Mouse (Mus musculus) lung, postnatal 10 days (tissue): ENCODE data around the gene Nxn.

Experiments
- DNase-seq: peaks from one replicate; pipeline ENCODE4 v3.0.0; 2021

Gene Nxn

GRCm38 (mm10) chr11:76328084-76328483 lies 70.9 kb downstream of the Nxn start:
- no peak for DNase-seq

DNA sequence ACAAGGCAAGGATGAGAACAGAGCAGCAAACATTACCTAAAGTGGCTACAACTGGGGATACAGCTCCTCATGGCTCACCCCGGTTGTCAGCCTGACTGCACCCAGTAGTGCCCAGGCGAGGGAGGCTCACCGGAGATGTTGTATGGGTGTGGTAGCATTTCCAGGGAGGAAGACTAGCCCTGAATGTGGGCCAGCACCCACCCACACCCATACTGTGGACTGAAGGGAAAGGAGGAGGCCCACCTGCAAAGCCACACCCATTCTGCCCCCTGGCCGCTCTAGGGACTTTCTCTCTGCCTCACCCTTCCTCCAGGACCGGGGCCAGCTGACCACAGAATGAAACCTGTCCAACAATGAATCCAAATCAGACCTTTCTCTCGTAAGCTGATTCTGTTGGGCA lies 72.3 kb downstream of the Nxn start:
- DNase-seq: no peak

GRCm38 (mm10) chr11:76326051-76326450 lies 72.9 kb downstream of the Nxn start:
- DNase-seq: no peak

- DNase-seq: no peak
Observed at GRCm38 (mm10) chr11:76324801-76325200, 74.1 kb downstream of the Nxn start.

DNA sequence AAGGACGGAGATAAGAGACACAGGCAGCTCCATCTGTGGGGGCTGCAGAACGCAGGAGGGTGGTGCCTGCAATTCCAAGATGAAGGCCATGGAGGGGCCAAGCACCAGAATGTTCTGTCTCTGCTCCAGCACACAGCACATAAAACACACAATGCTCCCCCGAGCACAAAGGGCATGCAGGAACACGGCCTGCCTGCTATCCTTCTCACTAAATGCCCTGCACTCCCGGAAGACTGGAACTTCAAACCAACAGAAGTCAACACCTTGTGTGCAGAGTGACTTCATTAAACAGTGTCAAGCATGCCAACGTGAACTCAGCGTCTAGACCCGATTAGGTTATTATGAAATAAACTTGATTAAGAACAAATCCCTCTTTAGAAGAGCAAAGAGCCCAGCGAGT lies 74.7 kb downstream of the Nxn start:
- no peak for DNase-seq

DNA sequence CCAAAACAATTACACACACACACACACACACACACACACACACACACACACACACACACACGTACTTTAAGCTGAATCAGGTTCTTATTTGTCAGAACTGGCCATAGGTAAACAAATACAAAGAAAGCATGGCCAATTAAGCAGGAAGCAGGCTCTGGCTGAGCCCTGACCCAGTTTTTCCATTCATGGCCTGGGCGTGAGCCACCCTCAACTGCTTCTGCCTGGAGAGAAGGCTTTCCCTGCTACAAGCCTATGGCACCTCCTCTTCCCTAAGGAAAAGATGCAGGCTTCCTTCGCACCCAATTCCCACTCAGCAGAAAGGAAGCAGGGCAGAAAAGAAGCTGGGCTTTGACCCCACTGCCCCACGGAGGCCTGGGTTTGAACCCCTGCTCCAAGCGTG lies 76.0 kb downstream of the Nxn start:
- peak; percentile 55 for DNase-seq

- DNase-seq: no peak
Observed at GRCm38 (mm10) chr11:76322081-76322480, 76.9 kb downstream of the Nxn start.

DNA sequence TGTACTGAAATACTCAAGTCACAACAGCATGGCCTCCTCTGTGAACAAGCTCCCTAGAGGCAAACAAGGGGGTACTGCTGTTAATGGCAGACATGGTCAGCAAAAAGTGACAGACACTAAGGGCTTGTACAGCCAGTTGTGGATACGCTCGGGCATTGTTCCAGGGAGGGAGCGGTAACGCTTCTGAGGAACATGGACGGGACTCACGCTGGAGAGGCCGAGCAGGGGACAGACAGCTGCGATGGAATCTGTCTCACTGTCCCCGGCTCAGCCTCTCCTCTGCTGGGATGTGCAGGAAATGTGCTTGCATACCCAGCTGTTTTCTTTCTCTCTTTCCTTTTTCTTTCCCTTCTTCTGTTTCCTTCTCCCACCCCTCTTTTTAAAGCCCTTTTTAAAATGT lies 78.5 kb downstream of the Nxn start:
- DNase-seq: peak; percentile 39

GRCm38 (mm10) chr11:76319714-76320435 lies 79.1 kb downstream of the Nxn start:
- DNase-seq: no peak

DNA sequence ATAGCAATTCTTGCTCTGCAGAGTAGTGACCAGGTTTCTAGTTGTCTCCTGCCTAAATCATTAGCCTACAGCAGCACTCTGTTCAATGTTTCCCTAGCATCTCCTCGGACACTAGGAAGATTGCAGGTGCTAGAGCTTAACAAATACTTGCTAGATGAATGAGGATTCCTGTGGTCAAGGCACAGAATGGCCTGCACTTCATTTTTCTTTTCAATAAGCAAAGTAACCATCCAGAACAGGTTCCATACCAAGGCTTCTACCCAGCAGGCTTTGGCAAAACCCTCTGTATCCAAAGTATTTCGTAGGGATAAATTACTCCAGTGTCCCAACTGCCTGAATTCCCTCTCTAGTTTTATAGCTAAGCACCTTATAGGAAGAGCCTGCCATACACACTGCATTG lies 81.0 kb downstream of the Nxn start:
- DNase-seq: no peak

- DNase-seq: no peak
Observed at GRCm38 (mm10) chr11:76315785-76316444, 83.0 kb downstream of the Nxn start.

GRCm38 (mm10) chr11:76314741-76315140 lies 84.2 kb downstream of the Nxn start:
- DNase-seq: no peak

- no peak for DNase-seq
Observed at GRCm38 (mm10) chr11:76314140-76314539, 84.8 kb downstream of the Nxn start.

- no peak for DNase-seq
Observed at GRCm38 (mm10) chr11:76312805-76313204, 86.1 kb downstream of the Nxn start.

DNA sequence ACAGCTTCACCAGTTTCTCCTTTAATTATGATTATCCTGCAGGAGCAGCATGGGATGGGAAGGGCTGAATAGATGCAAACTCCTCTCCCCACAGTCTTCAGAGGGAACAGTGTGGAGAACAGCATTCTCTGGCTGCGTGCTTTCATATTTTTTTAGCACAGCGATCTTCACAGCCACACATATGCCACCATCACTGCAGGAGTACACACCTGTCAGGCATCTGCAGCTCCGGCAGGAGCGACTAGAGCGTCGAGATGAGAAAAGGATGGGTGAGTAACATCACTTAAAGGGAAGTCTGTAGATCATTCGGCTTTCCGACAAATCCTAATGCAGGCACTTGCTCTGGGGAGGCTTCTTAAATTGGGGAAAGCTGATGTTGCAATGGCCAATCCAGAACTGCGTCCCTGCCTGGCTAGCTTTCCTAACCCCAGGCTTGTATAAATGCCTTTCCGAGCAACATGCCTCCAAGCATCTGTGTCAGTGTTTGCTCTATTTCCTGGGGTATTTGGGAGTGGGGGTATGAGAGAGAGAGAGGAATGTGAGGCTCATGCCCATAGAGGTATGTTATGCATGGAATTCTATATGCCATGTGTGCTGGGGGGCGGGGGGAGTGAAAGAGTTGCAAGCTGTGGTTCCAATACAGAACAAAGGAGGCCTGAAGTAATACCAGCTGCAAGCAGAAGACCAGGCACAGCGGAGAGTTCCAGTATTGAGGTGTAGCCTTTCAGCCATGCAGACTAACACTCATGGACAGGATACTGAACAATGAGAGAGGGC lies 87.5 kb downstream of the Nxn start:
- no peak for DNase-seq

- peak; percentile 62 for DNase-seq
Observed at GRCm38 (mm10) chr11:76309868-76310267, 89.1 kb downstream of the Nxn start.

DNA sequence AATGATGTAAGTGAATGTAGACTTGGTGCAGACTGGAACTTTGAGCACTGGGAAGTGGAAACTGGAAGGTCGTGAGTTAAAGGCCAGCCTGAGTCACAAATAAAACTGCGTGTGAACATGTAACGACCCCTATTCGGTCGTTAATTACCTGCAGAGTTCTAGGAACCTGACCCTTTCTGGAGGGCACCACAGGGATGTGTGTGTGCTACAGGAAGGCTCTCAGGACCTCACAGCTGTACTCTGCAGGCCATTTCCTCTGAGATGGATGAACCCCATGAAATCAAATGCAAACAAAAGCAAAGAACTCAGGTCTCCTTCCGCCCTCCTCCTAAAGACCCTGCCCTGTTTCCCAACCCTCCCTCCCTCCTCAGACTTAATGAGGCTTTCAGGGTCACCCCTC lies 89.9 kb downstream of the Nxn start:
- DNase-seq: no peak

DNA sequence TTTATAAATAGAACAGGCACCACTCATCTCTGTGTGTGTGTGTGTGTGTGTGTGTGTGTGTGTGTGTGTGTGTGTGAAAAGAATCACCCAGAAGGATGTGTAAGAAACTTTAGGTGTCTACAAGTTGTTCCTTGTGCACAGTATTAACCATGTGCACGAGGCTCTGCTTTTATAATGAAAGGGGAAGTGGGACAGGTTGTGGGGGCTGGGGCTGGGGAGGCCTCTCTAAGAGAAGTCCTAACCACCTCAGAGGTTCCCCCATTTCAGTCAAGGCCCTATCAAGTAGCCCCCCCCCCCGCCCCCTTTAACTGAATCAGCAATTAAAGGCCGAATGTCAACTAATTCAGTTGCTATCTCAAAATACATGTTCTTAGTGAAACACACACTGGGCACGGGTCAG lies 92.2 kb downstream of the Nxn start:
- no peak for DNase-seq

GRCm38 (mm10) chr11:76305571-76305970 lies 93.4 kb downstream of the Nxn start:
- no peak for DNase-seq

DNA sequence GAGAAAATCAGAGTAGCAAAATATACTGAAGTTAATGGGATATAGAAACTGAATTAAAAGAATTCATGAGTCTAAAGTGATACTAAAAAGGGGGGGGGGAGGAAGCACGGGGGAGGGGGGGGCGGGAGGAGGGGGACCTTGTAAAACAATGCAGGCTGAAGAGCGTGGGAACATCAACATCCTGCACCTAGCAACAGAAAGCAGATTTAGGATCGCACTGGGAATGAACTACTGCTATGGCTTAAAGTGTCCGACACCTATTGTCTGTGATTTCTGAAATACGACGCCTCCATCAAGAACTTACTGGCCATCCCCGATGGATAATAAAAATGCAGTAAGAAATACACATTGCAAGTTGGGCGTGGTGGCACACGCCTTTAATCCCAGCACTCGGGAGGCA lies 95.6 kb downstream of the Nxn start:
- DNase-seq: no peak

DNA sequence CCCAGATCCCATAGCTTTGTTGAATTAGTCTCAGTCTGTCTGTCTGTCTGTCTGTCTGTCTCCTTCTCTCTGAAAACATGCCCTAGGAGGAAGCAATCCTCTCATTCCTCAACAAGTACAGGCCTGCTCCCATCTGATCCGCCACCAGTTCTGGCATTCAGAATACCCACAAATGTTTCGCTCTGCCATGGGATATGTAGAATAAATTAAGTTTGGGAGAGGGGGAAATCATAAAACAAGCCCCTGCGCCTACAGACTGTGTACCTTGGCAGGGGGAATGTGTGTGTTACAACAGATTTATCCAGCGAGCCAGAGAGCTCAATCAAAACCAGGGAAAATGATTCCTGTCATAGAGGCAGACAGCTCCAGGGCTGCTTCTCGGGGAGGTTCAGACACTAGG lies 98.1 kb downstream of the Nxn start:
- DNase-seq: no peak

- peak; percentile 38 for DNase-seq
Observed at GRCm38 (mm10) chr11:76298457-76299000, 100.4 kb downstream of the Nxn start.

GRCm38 (mm10) chr11:76297252-76297651 lies 101.7 kb downstream of the Nxn start:
- no peak for DNase-seq

- no peak for DNase-seq
Observed at GRCm38 (mm10) chr11:76294836-76295235, 104.1 kb downstream of the Nxn start.
